Mouse (Mus musculus) ovary, postnatal 10 days (tissue): ENCODE measurements at regions not wholly inside any gene's neighbourhood (a gene's known extent, or its start where the extent isn't known, plus 50 kb on each side); places are given as distances from the start of the nearest gene placed in this dataset.

Source experiments
- DNase-seq: peaks from one replicate; pipeline ENCODE4 v3.0.0; 2022; ENCODE audit warnings: low spot score

- no peak for DNase-seq
Observed at GRCm38 (mm10) chr5:53329591-53329990, 62.7 kb downstream of the Smim20 start.

DNA sequence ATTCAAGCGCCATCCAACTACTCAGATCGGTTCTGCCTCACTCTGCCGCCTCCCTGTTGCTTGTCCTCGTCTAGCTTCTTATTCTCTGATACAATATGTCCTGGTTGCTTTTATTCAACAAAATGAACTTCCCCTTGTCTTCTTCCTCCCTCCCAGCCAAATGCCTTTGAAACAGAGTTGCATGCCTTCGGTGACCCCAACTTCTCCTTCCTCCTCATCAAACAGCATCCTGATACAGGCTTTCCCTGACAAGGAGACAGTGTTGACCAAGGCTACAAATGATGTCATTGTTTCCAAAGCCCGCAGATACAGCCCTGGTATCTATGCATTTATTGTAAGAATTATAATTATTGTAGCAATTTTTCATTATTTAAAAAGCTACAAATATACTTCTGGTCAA is 69.8 kb downstream of the Smim20 start:
- no peak for DNase-seq

- DNase-seq, result no peak
Observed at GRCm38 (mm10) chr5:53337816-53338215, 70.9 kb downstream of the Smim20 start.

GRCm38 (mm10) chr5:53345164-53345563 is 78.3 kb downstream of the Smim20 start:
- DNase-seq, result no peak

DNA sequence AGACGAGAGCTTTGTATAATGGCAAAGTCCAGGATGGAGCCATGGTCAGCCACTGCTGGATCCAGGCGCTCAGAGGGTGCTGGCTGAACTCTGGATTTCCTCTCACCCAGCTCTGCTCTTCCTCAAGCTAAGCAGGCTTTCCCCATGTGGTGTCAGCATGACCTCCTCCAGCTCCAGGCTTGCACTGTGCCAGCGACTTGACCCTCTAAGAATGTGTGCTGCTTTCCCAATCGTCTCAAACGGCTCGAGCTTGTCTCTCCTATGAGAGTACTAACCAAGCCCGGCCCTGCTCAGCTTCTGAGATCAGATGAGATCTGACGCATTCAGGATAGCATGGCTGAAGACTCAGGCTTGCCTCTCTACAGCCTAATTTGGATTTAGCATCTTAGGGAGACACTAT is 79.1 kb downstream of the Smim20 start:
- DNase-seq, result no peak

- no peak for DNase-seq
Observed at GRCm38 (mm10) chr5:53346756-53347155, 79.9 kb downstream of the Smim20 start.

- DNase-seq, result no peak
Observed at GRCm38 (mm10) chr5:53352852-53353251, 86.0 kb downstream of the Smim20 start.

DNA sequence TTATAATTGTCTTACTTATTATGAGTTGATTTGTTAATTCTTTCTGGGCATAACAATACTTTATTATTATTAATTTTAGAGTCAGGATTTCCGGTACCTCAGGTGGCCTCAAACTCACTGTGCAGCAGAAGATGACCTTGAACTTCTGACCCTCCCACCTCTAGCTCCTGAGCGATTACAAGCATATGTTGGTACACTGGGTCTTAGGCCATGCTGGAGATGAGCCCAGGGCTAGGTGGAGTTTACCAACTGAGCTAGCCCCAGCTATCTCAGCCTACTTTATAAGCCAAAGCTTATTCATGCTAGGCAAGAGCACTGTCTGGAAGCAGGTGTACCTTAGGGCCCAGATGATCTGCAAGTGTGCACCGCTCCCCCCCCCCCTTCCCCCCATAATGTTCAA is 87.4 kb downstream of the Smim20 start:
- DNase-seq, result no peak

- peak; percentile 59 for DNase-seq
Observed at GRCm38 (mm10) chr5:53355069-53355468, 88.2 kb downstream of the Smim20 start.

- no peak for DNase-seq
Observed at GRCm38 (mm10) chr5:53357086-53357608, 90.3 kb downstream of the Smim20 start.

DNA sequence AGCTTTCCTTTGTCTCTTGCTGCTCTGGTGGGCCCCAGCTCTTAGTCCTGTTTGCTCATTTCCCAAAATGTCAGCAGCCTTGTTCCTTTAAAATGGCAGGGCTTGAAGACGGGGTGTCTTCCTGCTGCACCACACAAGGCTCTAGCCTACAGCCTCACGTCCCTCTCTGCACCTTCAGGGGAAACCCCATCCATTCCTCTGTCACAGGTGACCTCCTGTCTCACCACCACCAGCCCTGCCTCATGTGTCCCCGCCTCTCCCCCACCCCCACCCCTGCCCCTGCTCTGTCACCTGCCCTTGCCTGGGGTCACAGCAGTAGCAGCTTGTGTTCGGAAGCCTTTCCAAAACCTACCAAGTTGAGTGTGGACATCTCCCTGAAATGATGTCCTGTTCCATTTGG is 91.3 kb downstream of the Smim20 start:
- DNase-seq, result no peak

- no peak for DNase-seq
Observed at GRCm38 (mm10) chr5:53359887-53360286, 93.0 kb downstream of the Smim20 start.

GRCm38 (mm10) chr5:53361295-53361694 is 94.4 kb downstream of the Smim20 start:
- no peak for DNase-seq

GRCm38 (mm10) chr5:53363898-53364297 is 97.0 kb downstream of the Smim20 start:
- DNase-seq, result no peak

- no peak for DNase-seq
Observed at GRCm38 (mm10) chr5:53366882-53367561, 98.9 kb upstream of the Rbpj start.

DNA sequence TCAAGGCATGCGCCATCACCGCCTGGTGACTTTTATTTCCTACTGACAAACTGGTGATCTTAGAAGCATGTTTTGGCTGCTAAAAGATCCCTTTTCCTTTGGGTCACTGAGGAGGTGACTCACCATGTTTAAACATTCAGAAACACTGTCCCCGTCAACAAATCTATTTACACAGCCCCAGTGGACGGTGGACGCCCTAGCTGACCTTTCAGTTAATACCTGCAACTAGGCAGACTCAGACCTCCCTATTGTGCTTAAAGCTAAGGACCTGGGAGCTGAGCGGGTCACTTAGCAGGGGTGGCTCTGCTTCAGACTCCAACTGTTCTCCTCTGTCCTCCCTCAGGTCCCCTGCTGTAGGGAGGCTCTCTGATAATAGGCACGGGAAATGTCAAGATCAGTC is 95.7 kb upstream of the Rbpj start:
- DNase-seq, result no peak

- no peak for DNase-seq
Observed at GRCm38 (mm10) chr5:53371638-53372037, 94.3 kb upstream of the Rbpj start.

DNA sequence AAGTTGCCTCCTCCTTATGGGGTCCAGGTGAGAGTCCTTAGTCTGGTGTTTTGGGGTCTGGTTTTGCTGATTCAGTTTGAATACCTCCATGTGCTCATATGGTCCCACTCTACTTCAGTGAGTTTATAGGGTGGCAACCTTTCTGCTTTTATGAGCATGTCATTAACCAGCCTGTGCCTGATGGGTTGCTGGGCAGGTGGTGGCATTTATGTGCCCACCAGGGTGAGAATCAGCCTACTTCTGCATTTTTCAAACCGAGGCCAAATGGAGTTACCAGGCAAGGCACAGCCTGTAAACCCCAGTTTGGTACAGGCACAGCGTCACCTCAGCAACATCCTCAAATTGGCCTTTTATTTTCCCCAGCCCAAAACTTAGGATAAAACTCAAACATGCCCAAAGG is 92.6 kb upstream of the Rbpj start:
- DNase-seq, result no peak

DNA sequence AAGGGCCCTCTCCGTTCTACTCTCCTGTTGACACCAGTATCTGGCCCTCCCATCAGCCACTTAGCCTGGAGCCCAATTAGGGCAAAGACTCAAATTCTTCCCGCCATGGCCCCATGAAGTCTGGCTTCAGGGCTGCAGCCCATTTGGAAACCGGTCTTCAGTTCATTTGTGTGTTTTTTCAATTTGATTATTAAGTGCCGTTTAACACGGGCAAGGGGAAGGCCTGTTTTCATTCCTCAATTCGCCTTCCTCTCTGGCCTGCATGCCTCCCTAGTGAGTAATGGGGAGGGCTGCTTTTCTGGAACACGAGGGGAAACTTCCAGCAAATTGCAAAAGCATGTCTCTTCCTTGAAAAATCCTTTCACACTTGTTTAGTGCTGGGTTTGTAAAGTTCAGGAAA is 89.1 kb upstream of the Rbpj start:
- DNase-seq, result no peak

GRCm38 (mm10) chr5:53377698-53378097 is 88.3 kb upstream of the Rbpj start:
- DNase-seq, result no peak

GRCm38 (mm10) chr5:53378106-53378505 is 87.8 kb upstream of the Rbpj start:
- DNase-seq, result no peak

DNA sequence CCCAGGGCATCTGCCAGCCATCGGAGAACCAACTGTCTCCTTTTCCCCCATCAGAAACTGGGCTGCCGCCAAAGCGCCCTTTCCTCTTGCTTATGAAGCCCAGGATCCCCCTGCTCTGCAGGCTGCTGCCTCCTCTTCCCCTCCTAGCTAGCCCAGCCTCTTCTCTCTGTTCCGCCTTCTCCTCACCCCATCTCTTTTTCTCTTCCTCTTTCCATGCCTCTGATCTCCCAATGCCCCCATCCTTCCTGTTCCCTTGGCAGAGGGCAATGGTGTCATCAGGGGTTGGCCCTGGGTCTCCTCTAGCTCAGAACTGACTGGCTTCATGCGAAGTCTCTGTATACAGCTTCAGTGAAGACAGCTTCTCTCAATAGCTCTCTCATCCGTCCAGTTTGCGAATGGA is 87.4 kb upstream of the Rbpj start:
- DNase-seq, result no peak

DNA sequence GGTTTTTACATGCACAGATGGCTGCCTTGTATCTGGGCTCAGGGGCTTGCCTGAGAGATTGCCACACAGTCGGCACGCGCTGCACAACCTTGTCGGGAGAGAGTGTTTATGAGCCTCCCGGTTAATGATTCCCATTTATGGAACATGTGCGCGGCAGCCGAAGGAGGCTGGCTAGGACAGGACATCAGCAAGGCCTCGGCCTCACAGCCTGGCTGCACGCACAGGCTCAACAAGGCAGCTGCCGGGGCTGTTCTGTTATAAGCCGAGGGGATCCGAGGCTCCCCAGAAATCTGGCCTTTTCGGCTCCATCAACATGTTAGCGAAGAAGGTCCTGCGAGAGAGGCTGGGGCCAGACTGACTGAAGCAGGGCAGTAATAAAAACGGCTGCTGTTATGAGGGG is 86.3 kb upstream of the Rbpj start:
- no peak for DNase-seq

GRCm38 (mm10) chr5:53380203-53380602 is 85.7 kb upstream of the Rbpj start:
- DNase-seq, result no peak
